Mouse (Mus musculus) spleen, adult 2 months (tissue): ENCODE results near the gene Ms4a6c.

ENCODE experiments used
- CTCF ChIP-seq: fragments of 200-500 bp; IDR thresholded peaks from 2 replicates; pipeline ENCODE4 v1.5.1; 2011; ENCODE audit warnings: mild to moderate bottlenecking, inconsistent platforms; ENCODE audit not compliant: insufficient read depth, insufficient read length, insufficient replicate concordance; ENCODE audit errors: extremely low read depth
- POLR2A ChIP-seq: fragments of 200-500 bp; IDR thresholded peaks from 2 replicates; pipeline ENCODE4 v1.6.1; 2011; ENCODE audit warnings: low read depth, low read length, inconsistent platforms

DNA sequence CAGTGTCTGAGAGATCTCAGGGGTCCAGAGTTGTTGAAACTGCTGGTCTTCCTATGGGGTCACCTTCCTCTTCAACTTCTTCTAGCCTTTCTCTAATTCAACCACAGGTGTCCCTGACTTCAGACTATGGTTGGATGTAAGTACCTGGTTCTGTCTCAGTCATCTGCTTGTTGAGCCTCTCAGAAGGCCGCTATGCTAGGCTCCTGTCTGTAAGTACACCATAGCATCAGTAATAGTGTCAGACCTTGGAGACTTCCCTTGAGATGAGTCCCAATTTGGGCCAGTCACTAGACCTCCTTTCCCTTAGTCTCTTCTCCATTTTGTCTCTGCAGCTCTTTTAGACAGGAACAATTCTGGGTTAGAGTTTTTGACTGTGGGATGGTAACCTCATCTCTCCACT lies 23.5 kb downstream of the Ms4a6c start:
- TF ChIP-seq CTCF (no peak), POLR2A (no peak)
